Mouse (Mus musculus): ENCODE results near the gene Tpx2. TPM values are rescaled to one million over a fixed set of nuclear protein-coding genes. Genes with fewer than 3 reads are reported as not detected.

Tpx2 gene
- polyA plus RNA-seq, 1 experiment = 54.8 TPM

- H3K4me3 ChIP-seq (ENCODE audit: insufficient read depth, poor library complexity, severe bottlenecking) = no peak overlapping the region
- H3K27me3 ChIP-seq (ENCODE audit: control insufficient read depth, insufficient read depth, insufficient read length) = peaks cover 76% of the 10 kb centered on the region
Observed at GRCm38 (mm10) chr2:152944013-152944412, 96.2 kb downstream of the Tpx2 start.

More at GRCm38 (mm10) chr2:152944013-152944412, 96.2 kb downstream of the Tpx2 start:
- Histone ChIP-seq H3K79me2 (ENCODE audit: control insufficient read depth, insufficient read depth) (no peaks in the 10 kb centered on the region), H3K79me3 (ENCODE audit: low read depth) (no peaks in the 10 kb centered on the region), H3K36me3 (ENCODE audit: control insufficient read depth, insufficient read depth) (no peaks in the 10 kb centered on the region), H3ac (ENCODE audit: control insufficient read depth, insufficient read length, low read depth) (no peak overlapping the region)
- TF ChIP-seq MYOG (IDR thresholded peaks at IDR 0.05; ENCODE audit: control insufficient read depth, extremely low read depth, insufficient read length) = no peak

Small RNAs within 50 kb of the gene (microRNA-seq; reads per million reads assigned to microRNA genes)
- 2.1 reads per million, percentile 40 among the genes with 10 or more reads in this experiment for gene Mir5622 (ENCODE audit: borderline microRNAs expressed)

Other genes starting within 250 kb of the Tpx2 start
- not detected for gene Defb45, start 248.6 kb upstream of the Tpx2 start, polyA plus RNA-seq (2012; fragmentation: generic; extraction: Trizol)
- gene Defb36, start 243.6 kb upstream of the Tpx2 start, polyA plus RNA-seq (2012; fragmentation: generic; extraction: Trizol) = not detected
- 3.6 TPM for gene Defb25, start 224.9 kb upstream of the Tpx2 start, polyA plus RNA-seq (2012; fragmentation: generic; extraction: Trizol)
- gene Rem1, start 221.0 kb upstream of the Tpx2 start, polyA plus RNA-seq (2012; fragmentation: generic; extraction: Trizol) = 38.7 TPM
- gene H13, start 178.5 kb upstream of the Tpx2 start, polyA plus RNA-seq (2012; fragmentation: generic; extraction: Trizol) = 136 TPM
- gene Mcts2, start 160.9 kb upstream of the Tpx2 start, polyA plus RNA-seq (2012; fragmentation: generic; extraction: Trizol) = 24.7 TPM
- 503 TPM for gene Id1, start 111.7 kb upstream of the Tpx2 start, polyA plus RNA-seq (2012; fragmentation: generic; extraction: Trizol)
- 0.39 TPM for gene Cox4i2, start 93.8 kb upstream of the Tpx2 start, polyA plus RNA-seq (2012; fragmentation: generic; extraction: Trizol)
- 67.3 TPM for gene Bcl2l1, start 16.2 kb upstream of the Tpx2 start, polyA plus RNA-seq (2012; fragmentation: generic; extraction: Trizol)
- 3.9 TPM for gene Mylk2, start 63.4 kb downstream of the Tpx2 start, polyA plus RNA-seq (2012; fragmentation: generic; extraction: Trizol)
- 55.0 TPM for gene Foxs1, start 85.2 kb downstream of the Tpx2 start, polyA plus RNA-seq (2012; fragmentation: generic; extraction: Trizol)
- 0.06 TPM for gene Dusp15, start 103.7 kb downstream of the Tpx2 start, polyA plus RNA-seq (2012; fragmentation: generic; extraction: Trizol)
- gene Ttll9, start 114.5 kb downstream of the Tpx2 start, polyA plus RNA-seq (2012; fragmentation: generic; extraction: Trizol) = 0.16 TPM
- 61.2 TPM for gene Pdrg1, start 167.5 kb downstream of the Tpx2 start, polyA plus RNA-seq (2012; fragmentation: generic; extraction: Trizol)
- not detected for gene Xkr7, start 183.9 kb downstream of the Tpx2 start, polyA plus RNA-seq (2012; fragmentation: generic; extraction: Trizol)
- gene Ccm2l, start 218.0 kb downstream of the Tpx2 start, polyA plus RNA-seq (2012; fragmentation: generic; extraction: Trizol) = not detected

Data from C2C12 (cell line).